Mouse (Mus musculus) embryo, embryonic 11.5 days (tissue): ENCODE data around the gene Eif4ebp2.

Experiments used
- DNase-seq: peaks from one replicate; pipeline ENCODE4 v3.0.0-alpha.2; 2012; ENCODE audit warnings: low read depth, low spot score

Eif4ebp2 gene

GRCm38 (mm10) chr10:61383021-61383714, 69.3 kb downstream of the Eif4ebp2 start, which contains the start of gene Pald1:
Gene Pald1 (minus strand): TSS chr10:61383530.
- DNase-seq: peak; percentile 72

GRCm38 (mm10) chr10:61382281-61382731, 70.2 kb downstream of the Eif4ebp2 start:
- DNase-seq: no peak

- DNase-seq: no peak
Observed at GRCm38 (mm10) chr10:61381823-61382222, 70.6 kb downstream of the Eif4ebp2 start.

GRCm38 (mm10) chr10:61380186-61380585, 72.3 kb downstream of the Eif4ebp2 start:
- DNase-seq: no peak

GRCm38 (mm10) chr10:61379340-61380040, 73.0 kb downstream of the Eif4ebp2 start:
- DNase-seq: no peak

GRCm38 (mm10) chr10:61378698-61379097, 73.8 kb downstream of the Eif4ebp2 start:
- no peak for DNase-seq
